Mouse (Mus musculus): ENCODE measurements around the gene Cdpf1. TPM values are rescaled to one million over a fixed set of nuclear protein-coding genes. Genes with fewer than 3 reads are reported as not detected.

Gene Cdpf1
- polyA plus RNA-seq, 1 experiment = 49.3 TPM

- no peaks in the 10 kb centered on the region for H3K27me3 ChIP-seq (ENCODE audit: control insufficient read depth, insufficient read depth, low read length)
Observed at GRCm38 (mm10) chr15:85774419-85774818, 37.1 kb downstream of the Cdpf1 start.

GRCm38 (mm10) chr15:85772146-85772740 lies 39.3 kb downstream of the Cdpf1 start:
- TF ChIP-seq CTCF (IDR thresholded peaks at IDR 0.05; ENCODE audit: borderline replicate concordance, control insufficient read depth, extremely low read depth, insufficient read depth, low read length, poor library complexity) (no peak), POLR2A (IDR thresholded peaks at IDR 0.05; ENCODE audit: control insufficient read depth, extremely low read depth, insufficient read depth, low read length, poor library complexity) (no peak)
- Histone ChIP-seq H3K27ac (ENCODE audit: control insufficient read depth, insufficient read depth, low read length) (no peak overlapping the region), H3K4me1 (replicated peaks; ENCODE audit: control insufficient read depth, insufficient read depth, low read length) (no peaks in the 10 kb centered on the region), H3K4me3 (ENCODE audit: control insufficient read depth, insufficient read depth, low read length) (no peak overlapping the region), H3K27me3 (ENCODE audit: control insufficient read depth, insufficient read depth, low read length) (no peaks in the 10 kb centered on the region), H3K36me3 (ENCODE audit: control insufficient read depth, insufficient read depth, low read length) (no peaks in the 10 kb centered on the region)
- no peak for DNase-seq
- 54% methylated on average over 11 of the region's 11 CpGs for WGBS

More at GRCm38 (mm10) chr15:85774419-85774818, 37.1 kb downstream of the Cdpf1 start:
- Histone ChIP-seq H3K27ac (ENCODE audit: control insufficient read depth, insufficient read depth, low read length) (no peak overlapping the region), H3K36me3 (ENCODE audit: control insufficient read depth, insufficient read depth, low read length) (no peaks in the 10 kb centered on the region), H3K4me3 (ENCODE audit: control insufficient read depth, insufficient read depth, low read length) (no peak overlapping the region), H3K4me1 (replicated peaks; ENCODE audit: control insufficient read depth, insufficient read depth, low read length) (no peaks in the 10 kb centered on the region)
- TF ChIP-seq POLR2A (IDR thresholded peaks at IDR 0.05; ENCODE audit: control insufficient read depth, extremely low read depth, insufficient read depth, low read length, poor library complexity) (no peak), CTCF (IDR thresholded peaks at IDR 0.05; ENCODE audit: borderline replicate concordance, control insufficient read depth, extremely low read depth, insufficient read depth, low read length, poor library complexity) (no peak)
- 93% methylated on average over 9 of the region's 9 CpGs for WGBS
- no peak for DNase-seq

GRCm38 (mm10) chr15:85771306-85772121 lies 40.0 kb downstream of the Cdpf1 start:
- no peaks in the 10 kb centered on the region for H3K36me3 ChIP-seq (ENCODE audit: control insufficient read depth, insufficient read depth, low read length)
- no peak overlapping the region for H3K4me3 ChIP-seq (ENCODE audit: control insufficient read depth, insufficient read depth, low read length)
- WGBS = 85% methylated on average over 17 of the region's 17 CpGs
- no peaks in the 10 kb centered on the region for H3K27me3 ChIP-seq (ENCODE audit: control insufficient read depth, insufficient read depth, low read length)
- DNase-seq = no peak
- no peak overlapping the region for H3K27ac ChIP-seq (ENCODE audit: control insufficient read depth, insufficient read depth, low read length)
- TF ChIP-seq POLR2A (IDR thresholded peaks at IDR 0.05; ENCODE audit: control insufficient read depth, extremely low read depth, insufficient read depth, low read length, poor library complexity) (no peak), CTCF (IDR thresholded peaks at IDR 0.05; ENCODE audit: borderline replicate concordance, control insufficient read depth, extremely low read depth, insufficient read depth, low read length, poor library complexity) (no peak)
- H3K4me1 ChIP-seq (replicated peaks; ENCODE audit: control insufficient read depth, insufficient read depth, low read length) = no peaks in the 10 kb centered on the region

GRCm38 (mm10) chr15:85768991-85769390 lies 42.5 kb downstream of the Cdpf1 start:
- DNase-seq = no peak
- H3K4me1 ChIP-seq (replicated peaks; ENCODE audit: control insufficient read depth, insufficient read depth, low read length) = no peaks in the 10 kb centered on the region
- no peaks in the 10 kb centered on the region for H3K27me3 ChIP-seq (ENCODE audit: control insufficient read depth, insufficient read depth, low read length)
- TF ChIP-seq CTCF (IDR thresholded peaks at IDR 0.05; ENCODE audit: borderline replicate concordance, control insufficient read depth, extremely low read depth, insufficient read depth, low read length, poor library complexity) (no peak), POLR2A (IDR thresholded peaks at IDR 0.05; ENCODE audit: control insufficient read depth, extremely low read depth, insufficient read depth, low read length, poor library complexity) (no peak)
- no peak overlapping the region for H3K27ac ChIP-seq (ENCODE audit: control insufficient read depth, insufficient read depth, low read length)
- no peaks in the 10 kb centered on the region for H3K36me3 ChIP-seq (ENCODE audit: control insufficient read depth, insufficient read depth, low read length)
- 93% methylated on average over 8 of the region's 8 CpGs for WGBS
- no peak overlapping the region for H3K4me3 ChIP-seq (ENCODE audit: control insufficient read depth, insufficient read depth, low read length)

GRCm38 (mm10) chr15:85766677-85767076 lies 44.8 kb downstream of the Cdpf1 start:
- no peaks in the 10 kb centered on the region for H3K4me1 ChIP-seq (replicated peaks; ENCODE audit: control insufficient read depth, insufficient read depth, low read length)
- no peaks in the 10 kb centered on the region for H3K27me3 ChIP-seq (ENCODE audit: control insufficient read depth, insufficient read depth, low read length)
- DNase-seq = no peak
- 93% methylated on average over 5 of the region's 5 CpGs for WGBS
- H3K27ac ChIP-seq (ENCODE audit: control insufficient read depth, insufficient read depth, low read length) = no peak overlapping the region
- TF ChIP-seq POLR2A (IDR thresholded peaks at IDR 0.05; ENCODE audit: control insufficient read depth, extremely low read depth, insufficient read depth, low read length, poor library complexity) (no peak), CTCF (IDR thresholded peaks at IDR 0.05; ENCODE audit: borderline replicate concordance, control insufficient read depth, extremely low read depth, insufficient read depth, low read length, poor library complexity) (no peak)
- H3K4me3 ChIP-seq (ENCODE audit: control insufficient read depth, insufficient read depth, low read length) = no peak overlapping the region
- H3K36me3 ChIP-seq (ENCODE audit: control insufficient read depth, insufficient read depth, low read length) = no peaks in the 10 kb centered on the region

GRCm38 (mm10) chr15:85765022-85765421 lies 46.5 kb downstream of the Cdpf1 start:
- H3K27me3 ChIP-seq (ENCODE audit: control insufficient read depth, insufficient read depth, low read length) = no peaks in the 10 kb centered on the region
- 65% methylated on average over 3 of the region's 3 CpGs for WGBS
- H3K4me1 ChIP-seq (replicated peaks; ENCODE audit: control insufficient read depth, insufficient read depth, low read length) = no peaks in the 10 kb centered on the region
- no peak overlapping the region for H3K4me3 ChIP-seq (ENCODE audit: control insufficient read depth, insufficient read depth, low read length)
- no peaks in the 10 kb centered on the region for H3K36me3 ChIP-seq (ENCODE audit: control insufficient read depth, insufficient read depth, low read length)
- DNase-seq = no peak
- H3K27ac ChIP-seq (ENCODE audit: control insufficient read depth, insufficient read depth, low read length) = no peak overlapping the region
- no peak for TF ChIP-seq POLR2A (IDR thresholded peaks at IDR 0.05; ENCODE audit: control insufficient read depth, extremely low read depth, insufficient read depth, low read length, poor library complexity)
- TF ChIP-seq CTCF (IDR thresholded peaks at IDR 0.05; ENCODE audit: borderline replicate concordance, control insufficient read depth, extremely low read depth, insufficient read depth, low read length, poor library complexity) = no peak
